Mouse (Mus musculus) urinary bladder, adult 2 months (tissue): ENCODE results near the gene Slc4a11. TPM values are rescaled to one million over a fixed set of nuclear protein-coding genes. Genes with fewer than 3 reads are reported as not detected.

Experiments used
- DNase-seq: peaks from one replicate; pipeline ENCODE4 v3.0.0; 2022; ENCODE audit warnings: low spot score
- polyA plus RNA-seq: library from polyadenylated mRNA; depleted of rRNA; stranded (reverse); fragments of >200 nt; gene quantifications from 2 replicates; pipeline ENCODE4 v1.2.3, GENCODE M21; 2012; rRNA removed

Gene Slc4a11
- polyA plus RNA-seq = 0.77 and 0.84 TPM in 2 replicates

GRCm38 (mm10) chr2:130697153-130697810 lies at the start of gene Slc4a11:
Gene Slc4a11 (minus strand): TSS chr2:130697519.
- DNase-seq = peak; percentile 40

- no peak for DNase-seq
Observed at GRCm38 (mm10) chr2:130743576-130743975, 46.3 kb upstream of the Slc4a11 start.

GRCm38 (mm10) chr2:130740096-130740495 lies 42.8 kb upstream of the Slc4a11 start:
- no peak for DNase-seq

DNA sequence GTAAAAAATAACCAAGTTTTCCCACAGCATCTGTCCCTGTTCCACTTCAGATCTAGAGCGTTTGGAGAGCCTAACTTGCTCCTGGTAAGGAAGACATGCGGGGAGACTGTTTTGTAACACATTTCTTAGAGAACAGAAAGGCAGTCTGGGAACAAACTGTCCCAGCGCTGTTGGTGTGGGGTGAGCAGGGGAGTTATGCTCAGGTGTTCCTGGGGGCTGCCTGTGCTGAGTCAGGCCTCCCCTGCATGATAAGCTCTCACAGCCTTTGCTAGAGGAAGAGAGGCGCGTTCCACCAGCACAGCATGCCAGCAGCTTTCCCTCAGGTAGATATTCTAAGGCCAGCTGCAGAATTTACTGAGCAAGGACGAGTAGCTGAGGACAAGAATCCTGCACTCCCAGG lies 40.7 kb upstream of the Slc4a11 start:
- no peak for DNase-seq

GRCm38 (mm10) chr2:130735281-130735680 lies 38.0 kb upstream of the Slc4a11 start:
- no peak for DNase-seq

GRCm38 (mm10) chr2:130733444-130733843 lies 36.1 kb upstream of the Slc4a11 start:
- DNase-seq = no peak

- no peak for DNase-seq
Observed at GRCm38 (mm10) chr2:130731855-130732254, 34.5 kb upstream of the Slc4a11 start.

- DNase-seq = no peak
Observed at GRCm38 (mm10) chr2:130730746-130731145, 33.4 kb upstream of the Slc4a11 start.

DNA sequence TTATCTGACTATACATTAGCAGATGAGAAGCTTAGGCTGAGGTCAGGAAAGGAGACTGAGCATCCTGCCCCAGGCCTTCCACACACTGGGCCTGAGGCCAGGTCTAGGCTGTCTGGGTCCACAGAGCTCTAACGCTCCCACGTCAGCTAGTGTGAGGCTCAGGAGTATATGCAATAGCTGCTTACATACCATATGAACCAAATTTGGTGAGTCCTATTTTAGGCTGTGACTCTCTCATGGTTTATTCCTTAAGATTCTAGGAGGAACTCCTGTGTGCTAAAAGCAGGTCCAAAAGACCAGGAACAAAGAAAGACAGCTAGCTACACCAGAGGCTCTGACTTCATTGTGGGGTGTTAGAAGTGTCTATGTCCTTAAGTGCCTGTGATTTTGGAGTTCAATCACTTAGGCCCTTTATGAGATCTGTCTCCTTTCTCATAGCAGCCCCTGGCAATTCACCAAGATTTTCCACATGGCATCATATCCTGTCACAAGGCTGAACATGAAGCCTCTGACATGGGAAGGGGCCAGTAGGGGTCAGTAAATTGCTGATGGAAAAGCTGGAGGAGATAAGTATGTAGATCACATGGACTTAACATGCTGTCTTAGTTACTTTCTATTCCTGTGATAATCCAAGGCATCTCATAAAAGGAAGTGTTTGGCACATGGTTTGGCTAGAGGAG lies 31.7 kb upstream of the Slc4a11 start:
- DNase-seq = no peak

DNA sequence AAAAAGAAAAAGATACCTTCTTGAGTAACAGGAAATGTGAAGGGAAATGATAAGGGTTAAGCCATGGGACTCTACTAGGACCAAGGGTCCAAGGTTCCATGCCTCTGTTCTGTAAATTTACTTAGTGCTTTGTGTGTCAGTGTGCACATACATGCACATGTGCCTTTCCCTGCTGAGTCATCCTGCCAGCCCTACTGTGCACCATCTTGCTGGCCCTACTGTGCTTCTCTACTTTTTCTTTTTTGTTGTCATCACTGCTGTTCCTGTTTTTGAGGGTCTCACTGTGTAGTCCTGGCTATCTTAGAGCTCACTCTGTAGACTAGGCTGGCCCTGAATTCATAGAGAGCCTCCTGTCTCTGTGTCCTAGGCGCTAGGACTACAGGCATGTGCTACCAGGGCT lies 30.4 kb upstream of the Slc4a11 start:
- DNase-seq = no peak

DNA sequence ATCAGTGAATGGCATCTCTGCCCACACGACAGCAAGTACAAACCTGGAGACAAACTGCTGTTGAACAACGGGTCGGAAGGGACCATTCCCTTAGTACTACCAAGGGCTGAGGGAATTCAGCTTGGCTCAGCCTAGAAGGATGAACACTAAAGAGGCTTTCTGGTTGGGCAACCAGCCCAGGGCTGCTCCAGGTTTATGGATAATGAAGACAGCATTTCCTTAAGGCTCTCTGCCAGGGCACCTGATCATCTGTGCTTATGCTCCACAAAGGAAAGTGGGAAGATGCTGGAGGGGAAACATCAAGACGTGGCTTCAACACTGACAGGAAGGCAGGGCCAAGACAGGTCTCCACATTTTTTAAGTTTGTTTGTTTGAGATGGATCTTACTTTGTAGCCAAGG lies 27.1 kb upstream of the Slc4a11 start:
- DNase-seq = no peak

DNA sequence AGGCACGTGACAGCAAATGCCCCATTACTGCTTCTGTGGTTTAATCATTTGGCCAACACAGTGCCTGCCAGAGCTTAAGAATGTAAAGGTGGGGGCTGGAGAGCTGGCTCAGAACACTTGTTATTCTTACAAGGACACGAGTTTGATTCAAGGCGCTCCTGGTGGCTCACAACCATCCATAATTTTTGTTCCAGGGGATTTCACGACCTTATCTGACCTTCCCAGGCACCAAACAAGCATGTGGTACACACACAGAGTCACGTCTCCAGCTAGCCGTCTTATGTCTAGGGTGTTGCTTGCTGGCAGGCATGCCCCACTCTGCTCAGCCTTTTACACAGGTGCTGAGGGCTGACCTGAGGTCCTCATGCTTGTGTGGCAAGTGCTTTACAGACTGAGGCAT lies 20.6 kb upstream of the Slc4a11 start:
- DNase-seq = no peak

- no peak for DNase-seq
Observed at GRCm38 (mm10) chr2:130707057-130707456, 9.7 kb upstream of the Slc4a11 start.

GRCm38 (mm10) chr2:130706602-130707001 lies 9.3 kb upstream of the Slc4a11 start:
- DNase-seq = no peak

- DNase-seq = no peak
Observed at GRCm38 (mm10) chr2:130705178-130705577, 7.9 kb upstream of the Slc4a11 start.

DNA sequence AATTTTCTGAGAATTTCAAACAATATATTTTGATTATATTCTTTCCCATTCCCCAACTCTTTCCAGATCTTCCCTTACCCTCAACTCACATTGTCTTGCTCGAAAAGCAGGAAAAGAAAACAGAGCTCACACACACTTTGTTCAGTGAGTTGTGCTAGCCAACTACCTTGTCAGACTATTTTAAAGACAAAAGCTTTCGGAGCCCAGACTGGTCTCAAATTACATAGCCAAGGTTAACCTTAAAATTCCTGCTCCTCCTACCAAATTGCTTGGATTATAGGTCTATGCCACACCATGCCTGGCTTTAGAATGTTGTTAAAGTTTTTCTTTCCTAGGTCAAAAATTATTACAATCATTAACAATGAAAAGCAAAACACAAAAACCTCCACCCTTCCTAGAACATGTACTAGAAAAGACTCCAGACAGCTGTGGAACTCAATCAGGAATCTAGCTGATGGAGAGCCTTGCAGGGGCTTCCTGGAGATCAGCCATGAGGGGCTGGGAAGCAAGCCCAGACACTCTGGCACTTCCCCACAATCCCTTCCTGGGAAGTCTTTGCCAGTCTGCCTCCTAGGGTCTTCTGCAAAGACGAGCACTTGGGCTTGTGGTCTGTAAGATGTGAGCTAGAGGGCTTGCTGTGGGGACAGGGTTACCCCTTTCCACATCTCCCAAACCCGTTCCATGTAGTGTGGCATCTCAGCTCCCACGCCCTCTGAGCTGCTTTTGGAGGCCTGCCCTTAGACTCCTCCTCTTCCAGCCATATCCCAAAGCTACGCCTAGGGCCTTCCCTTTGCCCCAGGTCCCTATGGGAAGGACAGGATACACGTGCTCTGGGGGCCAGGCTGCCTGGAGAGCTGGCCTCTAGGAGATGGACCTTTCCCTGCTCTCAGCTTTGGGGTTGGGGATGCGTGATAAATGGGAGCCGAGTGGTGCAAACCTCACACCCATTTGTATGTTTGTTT lies 7.0 kb upstream of the Slc4a11 start:
- no peak for DNase-seq

GRCm38 (mm10) chr2:130697821-130698266 lies 525 bp upstream of the Slc4a11 start:
- DNase-seq = no peak

DNA sequence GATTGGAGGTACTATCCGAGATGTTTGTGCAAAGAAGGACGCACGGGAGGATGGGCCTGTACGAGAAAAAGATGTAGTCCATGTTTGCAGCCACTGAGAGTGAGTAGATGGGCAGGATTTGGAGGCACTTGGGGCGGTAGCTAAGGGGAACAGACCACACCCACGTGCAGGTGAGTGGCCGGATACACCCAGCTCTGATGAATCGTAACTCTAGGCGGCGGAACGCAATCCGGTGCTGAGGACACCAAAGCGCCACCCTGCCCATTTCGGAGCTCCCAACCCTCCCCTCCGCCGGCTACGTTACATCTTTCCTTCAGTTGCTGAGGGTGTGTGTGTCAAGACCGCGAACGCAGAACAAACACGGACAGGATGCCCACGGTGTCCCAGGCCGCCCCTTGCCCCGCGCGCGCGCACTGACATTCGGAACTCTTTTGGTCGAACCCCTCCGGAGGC lies 593 bp downstream of the Slc4a11 start:
- no peak for DNase-seq

DNA sequence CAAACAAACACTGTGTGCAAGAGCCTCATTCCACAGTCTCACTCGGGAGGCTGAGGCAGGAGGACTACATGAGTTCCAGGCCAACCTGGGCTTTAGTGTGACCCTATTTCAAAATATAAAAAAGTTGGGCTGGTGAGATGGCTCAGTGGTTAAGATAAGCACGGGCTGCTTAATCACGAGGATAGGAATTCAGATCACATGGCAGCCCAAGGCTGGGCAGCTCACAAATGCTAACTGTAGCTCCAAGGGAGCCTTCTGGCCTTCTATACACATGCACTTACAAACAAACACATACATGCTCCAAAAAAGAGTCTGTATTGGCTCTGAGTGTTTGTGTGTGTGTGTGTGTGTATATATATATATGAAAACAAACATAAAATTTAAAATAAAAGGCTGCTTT lies 3.8 kb downstream of the Slc4a11 start:
- DNase-seq = no peak

DNA sequence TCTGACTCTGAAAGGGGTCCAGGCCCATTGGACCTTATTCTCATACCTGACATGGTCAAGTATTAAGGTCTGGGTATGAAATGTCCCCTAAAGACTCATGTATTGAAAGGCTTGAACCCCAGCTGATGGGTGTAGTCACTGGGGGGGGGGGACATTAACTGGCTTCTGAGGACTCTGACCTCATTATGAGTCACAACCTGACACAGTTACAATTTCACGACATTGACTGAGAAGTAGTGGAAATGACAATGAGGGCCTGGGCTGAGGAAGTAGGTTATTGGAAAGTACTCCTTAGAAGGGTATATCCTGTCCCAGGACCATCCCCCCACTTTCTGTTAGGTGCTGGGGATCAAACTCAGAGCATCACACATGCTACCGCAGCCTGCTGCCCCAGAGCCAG lies 8.3 kb downstream of the Slc4a11 start:
- DNase-seq = no peak

DNA sequence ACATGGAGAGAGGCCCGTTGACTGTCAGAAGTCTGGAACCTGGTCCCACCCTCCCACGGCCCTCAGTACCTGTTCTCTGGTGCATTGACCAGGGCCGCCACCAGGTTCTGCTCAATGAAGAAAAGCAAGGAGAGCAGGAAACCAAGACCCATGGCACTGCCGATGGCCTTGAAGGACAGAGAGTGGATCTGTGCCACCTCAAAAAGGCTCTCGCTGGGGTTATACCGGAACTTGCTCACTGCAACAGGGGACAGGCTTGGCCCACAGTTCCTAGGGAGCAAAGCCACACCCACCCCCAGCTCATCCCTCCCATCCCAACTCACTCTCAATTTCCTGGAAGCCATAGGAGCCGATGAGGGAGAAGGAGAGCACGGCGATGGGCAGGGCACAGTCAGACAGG lies 11.9 kb downstream of the Slc4a11 start:
- DNase-seq = no peak

GRCm38 (mm10) chr2:130681531-130681930 lies 15.8 kb downstream of the Slc4a11 start:
- DNase-seq = no peak
